Mouse (Mus musculus): ENCODE data around the gene Nepn. TPM values are rescaled to one million over a fixed set of nuclear protein-coding genes. Genes with fewer than 3 reads are reported as not detected.

The Nepn gene
- polyA plus RNA-seq, 1 experiment from 2014 or later, result 0.14 TPM

DNA sequence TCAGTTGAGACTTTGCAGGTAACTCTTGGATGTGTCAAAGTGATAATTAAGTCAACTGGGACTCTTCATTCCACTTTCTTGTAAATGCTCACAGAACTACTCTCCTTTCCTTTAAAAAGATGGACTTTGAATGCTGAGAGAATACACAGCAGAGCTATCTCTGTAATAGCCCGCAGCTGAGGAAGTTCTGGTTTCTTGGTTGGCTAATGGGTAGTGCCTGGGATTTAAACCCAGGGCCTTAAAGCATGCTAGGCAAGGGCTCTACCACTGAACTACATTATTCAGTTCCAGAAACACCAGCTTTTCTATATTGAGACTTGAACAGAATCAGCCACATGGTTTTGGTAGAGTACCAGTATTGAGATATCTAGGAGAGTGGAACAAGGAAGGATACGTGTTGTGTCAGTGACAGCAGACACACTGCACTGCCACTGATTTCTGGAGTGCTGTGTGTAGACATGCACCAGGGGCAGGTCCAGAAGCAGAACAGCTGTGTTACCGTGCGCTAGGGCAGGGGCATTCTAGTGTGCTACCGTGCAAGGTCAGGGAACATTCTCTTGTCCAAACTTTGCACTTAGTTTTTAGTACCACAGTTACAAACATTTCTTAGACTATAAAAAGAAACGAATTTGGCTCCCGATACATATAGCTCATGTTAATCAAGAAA lies 37.7 kb downstream of the Nepn start:
- WGBS, result 87% methylated on average over 7 of the region's 7 CpGs
- Histone ChIP-seq H3K27me3 (no peaks in the 10 kb centered on the region), H3K27ac (no peak overlapping the region), H3K9ac (replicated peaks) (no peak overlapping the region), H3K4me3 (replicated peaks) (no peak overlapping the region), H3K4me1 (replicated peaks) (peaks cover 4% of the 10 kb centered on the region; the same call in 1 of the 2 replicates), H3K36me3 (peaks cover 16% of the 10 kb centered on the region), H3K9me3 (no peaks in the 10 kb centered on the region), H3K4me2 (no peak overlapping the region)
- ATAC-seq (ENCODE audit: insufficient number of reproducible peaks, insufficient read depth, low FRiP score, low TSS enrichment, low read depth), result no peak

DNA sequence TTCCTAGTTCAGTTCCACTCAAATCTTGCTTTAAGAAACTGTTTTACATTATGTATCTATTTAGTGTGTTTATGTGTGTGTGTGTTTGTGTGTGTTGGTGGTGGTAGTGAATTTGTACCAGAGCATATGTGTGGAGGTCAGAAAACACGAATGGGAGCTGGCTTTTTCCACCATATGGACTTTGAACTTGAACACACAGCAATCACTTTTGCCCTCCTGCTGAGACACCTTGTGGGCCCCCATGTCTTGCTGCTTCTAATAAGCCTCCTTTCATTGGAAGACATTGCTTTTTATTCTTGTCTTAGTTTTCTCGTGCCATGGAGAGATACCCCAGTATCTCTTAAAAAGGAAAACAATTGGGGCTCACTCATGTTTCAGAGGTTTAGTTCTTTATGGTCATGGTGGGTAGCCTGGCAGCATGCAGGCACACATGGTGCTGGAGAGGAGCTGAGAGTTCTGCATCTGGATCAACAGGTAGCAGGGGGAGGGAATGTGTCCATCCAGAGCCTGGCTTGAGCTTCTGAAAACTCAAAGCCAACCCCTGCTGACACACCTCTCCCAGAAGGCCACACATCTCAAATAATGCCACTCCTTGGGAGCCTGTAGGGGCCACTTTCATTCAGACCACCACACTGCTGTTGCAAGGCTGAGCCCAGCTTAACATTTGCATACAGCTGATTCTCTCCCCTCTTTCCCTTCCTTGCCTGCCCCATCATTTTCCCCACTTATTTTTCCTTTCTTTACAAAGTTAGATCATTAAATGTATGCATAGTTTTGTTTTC lies 39.1 kb downstream of the Nepn start:
- H3K9ac ChIP-seq (replicated peaks), result no peak overlapping the region
- H3K9me3 ChIP-seq, result no peaks in the 10 kb centered on the region
- 43% methylated on average over 2 of the region's 2 CpGs for WGBS

DNA sequence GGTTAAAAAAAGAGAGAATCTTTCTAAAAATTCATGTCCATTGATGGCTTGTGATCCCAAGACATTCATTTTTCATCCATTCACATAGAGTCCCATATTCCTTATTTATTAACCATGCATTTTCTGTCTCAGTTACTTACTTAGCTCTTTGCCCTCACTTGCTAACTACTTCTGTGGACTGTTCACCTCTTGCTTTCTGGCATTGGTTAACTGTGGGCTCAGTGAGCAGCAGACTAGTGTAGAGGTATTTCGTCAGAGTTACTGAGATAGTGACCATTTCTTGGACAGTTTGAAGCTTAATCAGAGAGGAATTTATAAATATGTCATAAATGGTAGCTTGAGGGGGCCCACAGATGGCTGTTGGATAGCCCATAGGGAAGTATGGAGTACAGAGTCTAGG lies 42.2 kb downstream of the Nepn start:
- no peak overlapping the region for H3K4me3 ChIP-seq (replicated peaks)
- no peak overlapping the region for H3K27ac ChIP-seq
- H3K9me3 ChIP-seq, result no peaks in the 10 kb centered on the region
- 87% methylated on average over 1 of the region's 1 CpGs for WGBS
- no peak overlapping the region for H3K4me2 ChIP-seq
- H3K36me3 ChIP-seq, result peaks cover 59% of the 10 kb centered on the region
- no peak for ATAC-seq (ENCODE audit: insufficient number of reproducible peaks, insufficient read depth, low FRiP score, low TSS enrichment, low read depth)
- no peak overlapping the region for H3K9ac ChIP-seq (replicated peaks)
- peaks cover 4% of the 10 kb centered on the region; the same call in 1 of the 2 replicates for H3K4me1 ChIP-seq (replicated peaks)
- no peaks in the 10 kb centered on the region for H3K27me3 ChIP-seq

More for the DNA sequence above, 39.1 kb downstream of the Nepn start:
- Histone ChIP-seq H3K36me3 (peaks cover 30% of the 10 kb centered on the region), H3K27me3 (no peaks in the 10 kb centered on the region), H3K4me1 (replicated peaks) (peaks cover 4% of the 10 kb centered on the region; the same call in 1 of the 2 replicates), H3K4me3 (replicated peaks) (no peak overlapping the region), H3K27ac (no peak overlapping the region), H3K4me2 (no peak overlapping the region)
- ATAC-seq (ENCODE audit: insufficient number of reproducible peaks, insufficient read depth, low FRiP score, low TSS enrichment, low read depth), result no peak

DNA sequence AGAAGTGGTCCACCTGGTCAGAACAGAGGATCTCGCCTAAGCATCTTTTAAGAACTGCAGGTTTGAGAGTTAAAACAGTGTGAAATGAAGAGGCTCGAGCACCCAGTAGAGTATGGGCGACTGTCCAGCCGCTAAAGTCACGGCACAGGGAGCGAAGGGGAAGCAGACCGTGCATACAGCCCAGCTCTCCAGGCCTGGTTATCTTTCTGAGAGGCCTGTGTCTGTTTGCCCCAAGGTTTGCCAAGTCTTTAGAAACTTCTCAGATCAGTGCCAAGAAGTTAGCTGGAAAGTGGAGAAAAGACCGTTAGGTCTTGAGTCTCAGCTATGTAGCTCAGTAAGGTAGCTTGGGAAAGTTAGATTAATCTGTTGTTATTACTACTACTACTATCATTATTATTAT lies 46.1 kb downstream of the Nepn start:
- H3K9ac ChIP-seq (replicated peaks), result no peak overlapping the region
- no peak overlapping the region for H3K4me2 ChIP-seq
- 92% methylated on average over 8 of the region's 8 CpGs for WGBS
- no peaks in the 10 kb centered on the region for H3K9me3 ChIP-seq
- no peaks in the 10 kb centered on the region for H3K4me1 ChIP-seq (replicated peaks)
- no peak overlapping the region for H3K27ac ChIP-seq
- no peaks in the 10 kb centered on the region for H3K27me3 ChIP-seq
- peaks cover 85% of the 10 kb centered on the region for H3K36me3 ChIP-seq
- H3K4me3 ChIP-seq (replicated peaks), result no peak overlapping the region
- no peak for ATAC-seq (ENCODE audit: insufficient number of reproducible peaks, insufficient read depth, low FRiP score, low TSS enrichment, low read depth)

Other genes starting within 250 kb of the Nepn start
- not detected in 2 replicates for gene Ros1, start 193.7 kb upstream of the Nepn start, polyA plus RNA-seq (2016; fragmentation: Nextera tagmentation; extraction: Ambion mirVana)
- 28.9 and 29.0 TPM in 2 replicates for gene Dcbld1, start 155.4 kb upstream of the Nepn start, polyA plus RNA-seq (2016; fragmentation: Nextera tagmentation; extraction: Ambion mirVana)
- gene Gm26741, start 30.2 kb upstream of the Nepn start, polyA plus RNA-seq (2016; fragmentation: Nextera tagmentation; extraction: Ambion mirVana), result not detected in 2 replicates
- gene Gopc, start 6.8 kb upstream of the Nepn start, polyA plus RNA-seq (2016; fragmentation: Nextera tagmentation; extraction: Ambion mirVana), result 24.3 and 26.4 TPM in 2 replicates
- 18.5 and 18.7 TPM in 2 replicates for gene Nus1, start 28.6 kb downstream of the Nepn start, polyA plus RNA-seq (2016; fragmentation: Nextera tagmentation; extraction: Ambion mirVana)